Mouse (Mus musculus): ENCODE data around the gene Taz.

Taz gene

GRCm38 (mm10) chrX:74281041-74281731 is 526 bp upstream of the Taz start:
- DNase-seq, result no peak

GRCm38 (mm10) chrX:74282395-74283091 is 831 bp downstream of the Taz start:
- DNase-seq, result peak; percentile 99

- no peak for DNase-seq
Measured at GRCm38 (mm10) chrX:74283092-74283437, 1.4 kb downstream of the Taz start.

- no peak for DNase-seq
Measured at GRCm38 (mm10) chrX:74293431-74293830, 11.7 kb downstream of the Taz start.

- peak; percentile 100 for DNase-seq
Measured at GRCm38 (mm10) chrX:74296538-74297448, 15.1 kb downstream of the Taz start, which contains the start of gene Atp6ap1. TSS of gene Atp6ap1 (plus strand) at chrX:74297097.

GRCm38 (mm10) chrX:74298348-74298747 is 16.6 kb downstream of the Taz start:
- no peak for DNase-seq

- no peak for DNase-seq
Measured at GRCm38 (mm10) chrX:74299721-74300120, 18.0 kb downstream of the Taz start.

GRCm38 (mm10) chrX:74304867-74305700 is 23.4 kb downstream of the Taz start, which contains the start of gene Gdi1:
TSS of gene Gdi1 (plus strand) at chrX:74304998.
- peak; percentile 98 for DNase-seq

GRCm38 (mm10) chrX:74312540-74313464 is 31.1 kb downstream of the Taz start, which contains the start of gene Fam50a:
TSS of gene Fam50a (plus strand) at chrX:74313033.
- peak; percentile 99 for DNase-seq

GRCm38 (mm10) chrX:74328725-74329161 is 47.0 kb downstream of the Taz start, which contains the start of gene Plxna3:
TSS of gene Plxna3 (plus strand) at chrX:74329066.
- DNase-seq, result peak; percentile 97

GRCm38 (mm10) chrX:74329215-74329671 is 47.5 kb downstream of the Taz start:
- DNase-seq, result no peak

GRCm38 (mm10) chrX:74330166-74330930 is 48.6 kb downstream of the Taz start:
- peak; percentile 25 for DNase-seq

Data from heart, adult 11 months (tissue).